Mouse (Mus musculus) cerebellum, adult 2 months (tissue): ENCODE data around the gene Samhd1.

Source experiments
- CTCF ChIP-seq: fragments of 200-500 bp; IDR thresholded peaks from 2 replicates; pipeline ENCODE4 v1.5.1; 2011; ENCODE audit warnings: low read depth, mild to moderate bottlenecking, control low read depth, low read length, moderate library complexity, borderline replicate concordance; ENCODE audit not compliant: insufficient read depth
- POLR2A ChIP-seq: fragments of 200-500 bp; IDR thresholded peaks from 2 replicates; pipeline ENCODE4 v1.6.1; 2011; ENCODE audit warnings: low read length, control low read depth, borderline replicate concordance; ENCODE audit not compliant: insufficient read depth

DNA sequence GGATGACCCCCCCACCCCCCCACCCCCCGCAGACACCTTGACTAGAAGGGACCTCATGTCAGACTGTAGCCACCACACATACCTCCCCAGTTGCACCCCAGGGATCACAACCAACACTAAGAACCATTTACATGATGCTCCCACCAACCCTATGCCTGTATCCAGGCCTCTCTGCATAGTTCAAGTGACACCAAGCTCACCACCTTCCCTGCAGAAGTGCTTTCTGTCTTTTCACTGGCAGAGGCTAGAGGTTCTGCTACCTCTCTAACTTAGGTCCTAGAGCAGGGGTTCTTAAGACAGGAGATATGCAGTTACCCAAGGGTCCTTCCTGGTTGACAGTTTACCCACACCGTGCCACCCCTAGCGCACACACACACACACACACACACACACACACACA is 59.8 kb downstream of the Samhd1 start:
- TF ChIP-seq POLR2A (no peak), CTCF (no peak)
